Mouse (Mus musculus) heart, embryonic 16.5 days (tissue): ENCODE data around the gene Foxl1. TPM values are rescaled to one million over a fixed set of nuclear protein-coding genes. Genes with fewer than 3 reads are reported as not detected.

Experiments used
- ATAC-seq: fragments of 200-750 bp; cut with Nextera tagmentation; replicated peaks from 2 replicates; pipeline ENCODE4 v1.8.0; 2017; ENCODE audit warnings: moderate number of reproducible peaks; ENCODE audit not compliant: insufficient read depth, low FRiP score; ENCODE audit errors: extremely low read depth
- H3K27ac ChIP-seq: fragments of 300-500 bp; sonication (generic); 2 replicates; pipeline ENCODE4 v1.5.1; 2014; ENCODE audit warnings: mild to moderate bottlenecking, low read length, control low read depth, moderate library complexity
- H3K27me3 ChIP-seq: fragments of 300-500 bp; sonication (generic); 2 replicates; pipeline ENCODE4 v1.6.1; 2014; ENCODE audit warnings: low read length, mixed read lengths; ENCODE audit not compliant: control insufficient read depth, insufficient read depth
- H3K36me3 ChIP-seq: fragments of 300-500 bp; sonication (generic); 2 replicates; pipeline ENCODE4 v1.6.1; 2014; ENCODE audit not compliant: control insufficient read depth, insufficient read depth
- H3K4me1 ChIP-seq: fragments of 300-500 bp; sonication (generic); 2 replicates; pipeline ENCODE4 v1.6.1; 2014; ENCODE audit warnings: low read length, mixed read lengths; ENCODE audit not compliant: control insufficient read depth, insufficient read depth
- H3K4me2 ChIP-seq: fragments of 300-500 bp; sonication (generic); 2 replicates; pipeline ENCODE4 v1.6.1; 2014; ENCODE audit warnings: low read depth, mild to moderate bottlenecking, control low read depth, low read length
- H3K4me3 ChIP-seq: fragments of 300-500 bp; sonication (generic); 2 replicates; pipeline ENCODE4 v1.5.1; 2014; ENCODE audit warnings: mild to moderate bottlenecking, control low read depth, low read length
- H3K9ac ChIP-seq: fragments of 300-500 bp; sonication (generic); 2 replicates; pipeline ENCODE4 v1.6.1; 2014; ENCODE audit warnings: low read length, control low read depth
- H3K9me3 ChIP-seq: fragments of 300-500 bp; sonication (generic); replicated peaks from 2 replicates; pipeline ENCODE4 v1.6.1; 2016; ENCODE audit warnings: low read length; ENCODE audit not compliant: control insufficient read depth
- WGBS: fragments of 180-500 bp; shearing (Covaris S2); extraction: QIAGEN DNeasy Blood & Tissue Kit; methylation state at CpG from one replicate; pipeline ENCODE4 v1.1.7; 2014; 5-methylcytosine and 5-hydroxymethylcytosine counted together
- polyA plus RNA-seq: library from polyadenylated mRNA; unstranded; fragments of >200 nt; fragmentation: Nextera tagmentation; extraction: Ambion mirVana; gene quantifications from 2 replicates; pipeline ENCODE4 v1.2.1, GENCODE M21; 2015

Foxl1 gene
- polyA plus RNA-seq, 1 experiment from 2014 or later = 0.49 TPM

DNA sequence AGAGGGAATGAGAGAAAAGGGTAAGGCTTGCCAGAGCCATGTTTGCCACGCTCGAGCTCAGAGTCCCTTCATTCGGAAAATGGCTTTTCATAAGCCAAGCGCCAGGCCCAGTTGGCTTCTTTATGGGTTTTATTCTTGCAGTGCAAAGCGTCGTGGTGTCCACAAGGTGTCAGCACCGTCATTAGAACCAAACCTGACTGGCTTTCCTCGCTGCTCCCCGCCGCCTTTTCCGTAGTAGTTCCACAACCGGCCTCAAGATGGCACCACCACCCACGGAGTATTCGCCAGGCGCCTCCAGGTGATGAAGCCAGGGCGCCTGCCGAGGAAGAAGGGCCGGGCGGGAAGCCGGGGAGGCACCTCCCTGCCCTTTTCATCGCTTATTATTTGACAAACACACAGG lies 14.5 kb upstream of the Foxl1 start:
- Histone ChIP-seq H3K4me3 (no peak overlapping the region), H3K9ac (no peak overlapping the region)

DNA sequence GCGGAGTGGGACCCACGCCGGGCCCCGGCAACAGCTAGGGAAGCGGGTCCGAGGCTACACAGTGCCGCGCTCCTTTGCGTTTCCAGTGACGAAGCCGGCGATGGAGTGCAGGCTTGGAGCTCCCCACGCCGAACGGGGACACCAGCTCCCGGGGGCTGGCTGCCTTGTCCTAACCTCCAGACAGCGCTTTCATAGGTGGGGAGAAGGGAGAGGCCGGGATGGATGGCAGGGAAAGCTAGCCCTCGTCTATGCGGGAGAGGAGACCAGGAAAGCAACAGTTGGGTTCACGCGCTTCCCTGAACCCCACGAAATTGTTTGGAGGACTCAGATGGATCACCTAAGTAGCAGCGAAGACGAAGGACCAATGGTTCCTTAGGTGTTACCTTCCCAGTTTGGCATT lies 12.6 kb upstream of the Foxl1 start:
- peak overlapping the region; percentile 31 for H3K4me3 ChIP-seq
- 3% methylated on average over 25 of the region's 25 CpGs for WGBS
- H3K9me3 ChIP-seq = peaks cover 5% of the 10 kb centered on the region
- H3K4me1 ChIP-seq = peaks cover 2% of the 10 kb centered on the region; the same call in 1 of the 2 replicates
- H3K4me2 ChIP-seq = peak overlapping the region; percentile 50
- ATAC-seq = no peak
- H3K27me3 ChIP-seq = peaks cover 65% of the 10 kb centered on the region
- no peaks in the 10 kb centered on the region for H3K36me3 ChIP-seq
- H3K27ac ChIP-seq = no peak overlapping the region
- peak overlapping the region; percentile 28; the same call in 1 of the 2 replicates for H3K9ac ChIP-seq

More for the DNA sequence above, 14.5 kb upstream of the Foxl1 start:
- WGBS = under 1% methylated on average over 21 of the region's 21 CpGs
- no peak overlapping the region for H3K27ac ChIP-seq
- peak; percentile 8; the same call in 1 of the 2 replicates for ATAC-seq
- 0 out of 2 replicates have a peak overlapping the region, but pooled peaks have one; percentile 8 for H3K4me2 ChIP-seq
- H3K27me3 ChIP-seq = peaks cover 53% of the 10 kb centered on the region
- H3K4me1 ChIP-seq = peaks cover 2% of the 10 kb centered on the region; the same call in 1 of the 2 replicates
- H3K36me3 ChIP-seq = no peaks in the 10 kb centered on the region
- H3K9me3 ChIP-seq = peaks cover 5% of the 10 kb centered on the region

DNA sequence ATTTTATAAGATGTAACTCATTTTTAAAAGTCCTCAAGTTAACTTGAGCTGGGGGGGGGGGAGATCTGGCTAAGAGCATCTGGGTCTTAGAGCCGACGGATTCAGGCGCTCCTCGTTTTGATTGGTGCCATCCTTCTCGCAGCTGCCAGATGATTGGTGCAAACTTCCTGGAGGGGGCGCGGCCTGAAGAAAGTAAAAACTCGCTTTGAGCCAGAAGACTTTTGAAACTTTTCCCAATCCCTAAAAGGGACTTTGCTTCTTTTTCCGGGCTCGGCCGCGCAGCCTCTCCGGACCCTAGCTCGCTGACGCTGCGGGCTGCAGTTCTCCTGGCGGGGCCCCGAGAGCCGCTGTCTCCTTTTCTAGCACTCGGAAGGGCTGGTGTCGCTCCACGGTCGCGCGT lies 11.8 kb upstream of the Foxl1 start, which contains the start of gene Foxc2:
Foxc2 (plus strand) TSS at position 224 of the 400 bp plus-strand sequence.
- under 1% methylated on average over 25 of the region's 25 CpGs for WGBS
- Histone ChIP-seq H3K4me3 (peak within 1 kb of the TSS; percentile 66), H3K9ac (peak within 1 kb of the TSS; percentile 78), H3K9me3 (peaks cover 5% of the 10 kb centered on the region), H3K36me3 (no peaks in the 10 kb centered on the region), H3K27me3 (peaks cover 71% of the 10 kb centered on the region), H3K27ac (peak within 1 kb of the TSS; percentile 88), H3K4me2 (peak within 1 kb of the TSS; percentile 82), H3K4me1 (peaks cover 2% of the 10 kb centered on the region; the same call in 1 of the 2 replicates)
- peak; percentile 53 for ATAC-seq

DNA sequence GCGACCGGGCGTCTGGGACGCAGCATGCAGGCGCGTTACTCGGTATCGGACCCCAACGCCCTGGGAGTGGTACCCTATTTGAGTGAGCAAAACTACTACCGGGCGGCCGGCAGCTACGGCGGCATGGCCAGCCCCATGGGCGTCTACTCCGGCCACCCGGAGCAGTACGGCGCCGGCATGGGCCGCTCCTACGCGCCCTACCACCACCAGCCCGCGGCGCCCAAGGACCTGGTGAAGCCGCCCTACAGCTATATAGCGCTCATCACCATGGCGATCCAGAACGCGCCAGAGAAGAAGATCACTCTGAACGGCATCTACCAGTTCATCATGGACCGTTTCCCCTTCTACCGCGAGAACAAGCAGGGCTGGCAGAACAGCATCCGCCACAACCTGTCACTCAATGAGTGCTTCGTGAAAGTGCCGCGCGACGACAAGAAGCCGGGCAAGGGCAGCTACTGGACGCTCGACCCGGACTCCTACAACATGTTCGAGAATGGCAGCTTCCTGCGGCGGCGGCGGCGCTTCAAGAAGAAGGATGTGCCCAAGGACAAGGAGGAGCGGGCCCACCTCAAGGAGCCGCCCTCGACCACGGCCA lies 11.1 kb upstream of the Foxl1 start:
- H3K27me3 ChIP-seq = peaks cover 78% of the 10 kb centered on the region
- 1% methylated on average over 55 of the region's 55 CpGs for WGBS
- H3K36me3 ChIP-seq = no peaks in the 10 kb centered on the region
- H3K27ac ChIP-seq = peak overlapping the region; percentile 88
- peak overlapping the region; percentile 78 for H3K9ac ChIP-seq
- peak overlapping the region; percentile 82 for H3K4me2 ChIP-seq
- H3K9me3 ChIP-seq = peaks cover 5% of the 10 kb centered on the region
- H3K4me1 ChIP-seq = peaks cover 2% of the 10 kb centered on the region; the same call in 1 of the 2 replicates
- no peak; the same call in 1 of the 2 replicates for ATAC-seq
- H3K4me3 ChIP-seq = peak overlapping the region; percentile 66

DNA sequence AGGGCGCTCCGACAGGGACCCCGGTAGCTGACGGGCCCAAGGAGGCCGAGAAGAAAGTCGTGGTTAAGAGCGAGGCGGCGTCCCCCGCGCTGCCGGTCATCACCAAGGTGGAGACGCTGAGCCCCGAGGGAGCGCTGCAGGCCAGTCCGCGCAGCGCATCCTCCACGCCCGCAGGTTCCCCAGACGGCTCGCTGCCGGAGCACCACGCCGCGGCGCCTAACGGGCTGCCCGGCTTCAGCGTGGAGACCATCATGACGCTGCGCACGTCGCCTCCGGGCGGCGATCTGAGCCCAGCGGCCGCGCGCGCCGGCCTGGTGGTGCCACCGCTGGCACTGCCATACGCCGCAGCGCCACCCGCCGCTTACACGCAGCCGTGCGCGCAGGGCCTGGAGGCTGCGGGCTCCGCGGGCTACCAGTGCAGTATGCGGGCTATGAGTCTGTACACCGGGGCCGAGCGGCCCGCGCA lies 10.5 kb upstream of the Foxl1 start:
- peak overlapping the region; percentile 78 for H3K9ac ChIP-seq
- ATAC-seq = no peak
- peak overlapping the region; percentile 88 for H3K27ac ChIP-seq
- peak overlapping the region; percentile 82 for H3K4me2 ChIP-seq
- H3K27me3 ChIP-seq = peaks cover 81% of the 10 kb centered on the region
- H3K9me3 ChIP-seq = peaks cover 5% of the 10 kb centered on the region
- peaks cover 2% of the 10 kb centered on the region; the same call in 1 of the 2 replicates for H3K4me1 ChIP-seq
- H3K4me3 ChIP-seq = peak overlapping the region; percentile 66
- no peaks in the 10 kb centered on the region for H3K36me3 ChIP-seq
- under 1% methylated on average over 62 of the region's 62 CpGs for WGBS

DNA sequence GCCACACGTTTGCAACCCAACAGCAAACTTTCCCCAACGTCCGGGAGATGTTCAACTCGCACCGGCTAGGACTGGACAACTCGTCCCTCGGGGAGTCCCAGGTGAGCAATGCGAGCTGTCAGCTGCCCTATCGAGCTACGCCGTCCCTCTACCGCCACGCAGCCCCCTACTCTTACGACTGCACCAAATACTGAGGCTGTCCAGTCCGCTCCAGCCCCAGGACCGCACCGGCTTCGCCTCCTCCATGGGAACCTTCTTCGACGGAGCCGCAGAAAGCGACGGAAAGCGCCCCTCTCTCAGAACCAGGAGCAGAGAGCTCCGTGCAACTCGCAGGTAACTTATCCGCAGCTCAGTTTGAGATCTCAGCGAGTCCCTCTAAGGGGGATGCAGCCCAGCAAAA lies 9.8 kb upstream of the Foxl1 start:
- Histone ChIP-seq H3K27ac (peak overlapping the region; percentile 88; the same call in 1 of the 2 replicates), H3K27me3 (peaks cover 84% of the 10 kb centered on the region), H3K4me3 (peak overlapping the region; percentile 66), H3K9me3 (peaks cover 5% of the 10 kb centered on the region), H3K9ac (peak overlapping the region; percentile 78), H3K4me2 (peak overlapping the region; percentile 82), H3K36me3 (no peaks in the 10 kb centered on the region), H3K4me1 (peaks cover 2% of the 10 kb centered on the region; the same call in 1 of the 2 replicates)
- ATAC-seq = no peak
- 2% methylated on average over 28 of the region's 28 CpGs for WGBS

DNA sequence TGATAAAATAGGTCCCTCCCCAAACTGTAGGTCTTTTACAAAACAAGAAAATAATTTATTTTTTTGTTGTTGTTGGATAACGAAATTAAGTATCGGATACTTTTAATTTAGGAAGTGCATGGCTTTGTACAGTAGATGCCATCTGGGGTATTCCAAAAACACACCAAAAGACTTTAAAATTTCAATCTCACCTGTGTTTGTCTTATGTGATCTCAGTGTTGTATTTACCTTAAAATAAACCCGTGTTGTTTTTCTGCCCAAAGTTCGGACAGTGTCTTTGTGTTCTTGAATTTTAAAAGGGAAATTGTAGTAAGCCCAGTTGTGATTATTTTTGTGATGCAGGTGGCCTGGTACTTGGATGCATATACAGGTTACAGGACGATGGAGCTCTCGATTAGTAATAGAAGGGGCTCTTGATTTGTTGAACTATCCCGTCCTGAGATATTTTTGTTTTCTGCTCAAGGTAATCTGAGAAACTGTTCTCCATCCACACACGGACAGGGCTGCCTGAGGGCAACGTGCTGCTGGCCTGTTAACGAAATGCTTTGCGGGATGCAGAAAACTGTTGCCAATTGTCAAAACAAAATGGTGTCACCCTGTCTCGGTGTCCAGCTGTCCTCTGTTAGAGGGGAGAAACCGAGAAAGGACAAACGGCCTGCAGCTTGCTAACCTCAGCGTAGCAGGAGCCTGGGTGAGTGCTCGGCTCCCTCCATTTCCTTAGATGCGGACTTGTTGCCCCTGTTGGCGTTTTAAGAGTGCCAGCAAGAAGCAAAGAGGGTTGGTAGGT lies 8.9 kb upstream of the Foxl1 start:
- Histone ChIP-seq H3K9me3 (peaks cover 5% of the 10 kb centered on the region), H3K4me1 (no peaks in the 10 kb centered on the region), H3K36me3 (no peaks in the 10 kb centered on the region), H3K4me3 (peak overlapping the region; percentile 66), H3K27me3 (peaks cover 88% of the 10 kb centered on the region), H3K4me2 (peak overlapping the region; percentile 82), H3K9ac (peak overlapping the region; percentile 10; the same call in 1 of the 2 replicates), H3K27ac (no peak overlapping the region)
- no peak for ATAC-seq
- WGBS = 12% methylated on average over 18 of the region's 18 CpGs

DNA sequence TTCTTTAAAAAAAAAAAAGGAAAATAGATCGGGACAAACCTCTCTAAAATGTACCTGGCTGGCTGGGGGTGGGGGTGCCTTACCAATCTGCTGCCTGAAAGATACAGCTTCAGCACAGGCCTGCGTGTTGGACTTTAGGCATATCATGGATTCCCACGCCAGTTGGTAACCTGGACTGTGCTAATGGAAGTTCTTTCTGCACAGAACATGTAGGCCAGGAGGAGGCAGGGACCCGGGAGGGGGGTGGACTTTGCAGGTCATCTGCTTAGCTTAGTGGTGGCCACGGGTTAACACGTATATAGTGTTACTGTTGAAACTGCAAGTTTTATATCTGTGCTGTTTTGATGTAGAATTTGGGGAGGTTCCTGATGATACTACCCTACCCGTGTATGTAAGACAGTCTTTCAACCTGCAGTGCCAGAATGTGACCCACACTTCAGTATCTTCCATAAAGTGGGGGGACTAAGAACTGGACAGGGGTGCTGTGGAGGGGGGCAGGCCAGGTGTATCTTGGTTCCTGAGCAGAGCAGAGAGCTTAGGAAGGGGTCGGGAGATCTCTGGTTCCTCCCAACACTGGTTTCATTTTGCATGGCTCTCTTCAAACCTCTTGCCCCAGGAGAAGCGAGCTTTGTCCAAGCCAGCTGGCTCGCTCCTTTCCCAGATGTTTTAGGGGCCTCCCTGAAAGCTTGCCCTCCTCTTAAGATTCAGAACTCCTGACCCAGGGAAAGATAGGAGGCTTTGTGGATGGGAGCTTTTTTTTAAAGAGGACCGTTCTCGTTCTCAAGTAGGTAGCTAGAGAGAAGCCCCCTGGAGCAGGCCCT lies 7.9 kb upstream of the Foxl1 start:
- H3K4me2 ChIP-seq = peak overlapping the region; percentile 46
- H3K27me3 ChIP-seq = peaks cover 88% of the 10 kb centered on the region
- H3K4me3 ChIP-seq = peak overlapping the region; percentile 66
- peak overlapping the region; percentile 56 for H3K9ac ChIP-seq
- 27% methylated on average over 12 of the region's 12 CpGs for WGBS
- ATAC-seq = no peak
- H3K27ac ChIP-seq = 0 out of 2 replicates have a peak overlapping the region, but pooled peaks have one; percentile 14
- peaks cover 5% of the 10 kb centered on the region for H3K9me3 ChIP-seq
- H3K4me1 ChIP-seq = no peaks in the 10 kb centered on the region; the same call in 1 of the 2 replicates
- no peaks in the 10 kb centered on the region for H3K36me3 ChIP-seq
